Mouse (Mus musculus): Measurements from ENCODE around the gene Cxcr5. TPM values are rescaled to one million over a fixed set of nuclear protein-coding genes. Genes with fewer than 3 reads are reported as not detected.

The Cxcr5 gene
- polyA plus RNA-seq (2015; fragmentation: Nextera tagmentation; extraction: Ambion mirVana): 0.13 and 0.19 TPM in 2 replicates

GRCm38 (mm10) chr9:44561597-44561996, at the start of gene Cxcr5:
Gene Cxcr5 (minus strand): TSS chr9:44561877.

GRCm38 (mm10) chr9:44604779-44605615, 43.3 kb upstream of the Cxcr5 start, which contains the start of gene Ddx6:
Gene Ddx6 (plus strand): TSS chr9:44604892.

GRCm38 (mm10) chr9:44482552-44482951, 79.1 kb downstream of the Cxcr5 start, which contains the start of gene Bcl9l:
Gene Bcl9l (plus strand): TSS chr9:44482825.

Other genes starting within 250 kb of the Cxcr5 start
- gene C2cd2l, start 241.6 kb downstream of the Cxcr5 start, polyA plus RNA-seq (2015; fragmentation: Nextera tagmentation; extraction: Ambion mirVana): 9.5 and 10.0 TPM in 2 replicates
- 20.0 and 21.4 TPM in 2 replicates for gene Dpagt1, start 235.9 kb downstream of the Cxcr5 start, polyA plus RNA-seq (2015; fragmentation: Nextera tagmentation; extraction: Ambion mirVana)
- gene H2afx, start 227.2 kb downstream of the Cxcr5 start, polyA plus RNA-seq (2015; fragmentation: Nextera tagmentation; extraction: Ambion mirVana): 62.3 and 83.5 TPM in 2 replicates
- 55.1 and 55.2 TPM in 2 replicates for gene Hmbs, start 217.6 kb downstream of the Cxcr5 start, polyA plus RNA-seq (2015; fragmentation: Nextera tagmentation; extraction: Ambion mirVana)
- gene Vps11, start 200.2 kb downstream of the Cxcr5 start, polyA plus RNA-seq (2015; fragmentation: Nextera tagmentation; extraction: Ambion mirVana): 14.4 and 16.1 TPM in 2 replicates
- gene Hyou1, start 182.4 kb downstream of the Cxcr5 start, polyA plus RNA-seq (2015; fragmentation: Nextera tagmentation; extraction: Ambion mirVana): 10.8 and 13.7 TPM in 2 replicates
- gene Slc37a4, start 165.0 kb downstream of the Cxcr5 start, polyA plus RNA-seq (2015; fragmentation: Nextera tagmentation; extraction: Ambion mirVana): 10.6 and 11.6 TPM in 2 replicates
- gene Rps25, start 154.7 kb downstream of the Cxcr5 start, polyA plus RNA-seq (2015; fragmentation: Nextera tagmentation; extraction: Ambion mirVana): 1,915 and 2,054 TPM in 2 replicates
- 76.5 and 84.1 TPM in 2 replicates for gene Trappc4, start 154.3 kb downstream of the Cxcr5 start, polyA plus RNA-seq (2015; fragmentation: Nextera tagmentation; extraction: Ambion mirVana)
- 12.5 TPM in 2 replicates for gene Ccdc84, start 143.3 kb downstream of the Cxcr5 start, polyA plus RNA-seq (2015; fragmentation: Nextera tagmentation; extraction: Ambion mirVana)
- gene Foxr1, start 120.7 kb downstream of the Cxcr5 start, polyA plus RNA-seq (2015; fragmentation: Nextera tagmentation; extraction: Ambion mirVana): not detected in 2 replicates
- 661 and 670 TPM in 2 replicates for gene Upk2, start 106.9 kb downstream of the Cxcr5 start, polyA plus RNA-seq (2015; fragmentation: Nextera tagmentation; extraction: Ambion mirVana)
- gene Bcl9l, start 79.1 kb downstream of the Cxcr5 start, polyA plus RNA-seq (2015; fragmentation: Nextera tagmentation; extraction: Ambion mirVana): 6.9 and 7.5 TPM in 2 replicates
- 10.2 and 11.2 TPM in 2 replicates for gene Ddx6, start 43.0 kb upstream of the Cxcr5 start, polyA plus RNA-seq (2015; fragmentation: Nextera tagmentation; extraction: Ambion mirVana)
- not detected in 2 replicates for gene Treh, start 111.4 kb upstream of the Cxcr5 start, polyA plus RNA-seq (2015; fragmentation: Nextera tagmentation; extraction: Ambion mirVana)
- 22.6 and 23.0 TPM in 2 replicates for gene Phldb1, start 173.3 kb upstream of the Cxcr5 start, polyA plus RNA-seq (2015; fragmentation: Nextera tagmentation; extraction: Ambion mirVana)
- gene Arcn1, start 206.0 kb upstream of the Cxcr5 start, polyA plus RNA-seq (2015; fragmentation: Nextera tagmentation; extraction: Ambion mirVana): 114 and 138 TPM in 2 replicates
- 52.6 and 52.9 TPM in 2 replicates for gene Ift46, start 206.0 kb upstream of the Cxcr5 start, polyA plus RNA-seq (2015; fragmentation: Nextera tagmentation; extraction: Ambion mirVana)
- gene Tmem25, start 237.4 kb upstream of the Cxcr5 start, polyA plus RNA-seq (2015; fragmentation: Nextera tagmentation; extraction: Ambion mirVana): 0.83 and 1.4 TPM in 2 replicates
- gene Ttc36, start 241.2 kb upstream of the Cxcr5 start, polyA plus RNA-seq (2015; fragmentation: Nextera tagmentation; extraction: Ambion mirVana): 0.82 and 2.0 TPM in 2 replicates